Mouse (Mus musculus) right cerebral cortex, postnatal 36 days (tissue): Measurements from ENCODE around the gene Adra1d.
A peak's percentile ranks its signal among the peaks of the same experiment; 100 is the strongest.

Experiments used
- DNase-seq, 2 experiments: peaks; one replicate each; pipeline ENCODE4 v3.0.0; 2022; ENCODE audit warnings: low spot score in 2 of 2, mixed read lengths in 1 of 2

Gene Adra1d

DNA sequence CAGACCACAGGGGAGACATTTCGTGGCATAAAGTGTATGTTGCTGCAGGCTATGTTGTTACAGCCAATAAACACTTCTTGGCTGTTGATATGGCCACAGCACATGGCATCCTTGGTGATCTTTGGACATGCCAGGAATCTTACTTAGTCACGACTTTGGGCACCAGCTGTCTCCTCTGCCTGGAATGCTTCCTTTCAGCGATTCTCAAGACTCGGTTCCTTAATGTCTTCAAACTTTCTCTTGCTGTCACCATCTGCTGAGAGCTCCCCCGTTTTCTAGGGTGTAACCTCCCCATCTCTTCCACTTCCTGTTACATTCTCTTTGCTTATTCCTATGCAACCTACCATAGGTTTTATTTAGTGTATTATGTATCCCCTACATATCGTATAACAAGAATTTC lies 22.3 kb downstream of the Adra1d start:
- no peak for DNase-seq

DNA sequence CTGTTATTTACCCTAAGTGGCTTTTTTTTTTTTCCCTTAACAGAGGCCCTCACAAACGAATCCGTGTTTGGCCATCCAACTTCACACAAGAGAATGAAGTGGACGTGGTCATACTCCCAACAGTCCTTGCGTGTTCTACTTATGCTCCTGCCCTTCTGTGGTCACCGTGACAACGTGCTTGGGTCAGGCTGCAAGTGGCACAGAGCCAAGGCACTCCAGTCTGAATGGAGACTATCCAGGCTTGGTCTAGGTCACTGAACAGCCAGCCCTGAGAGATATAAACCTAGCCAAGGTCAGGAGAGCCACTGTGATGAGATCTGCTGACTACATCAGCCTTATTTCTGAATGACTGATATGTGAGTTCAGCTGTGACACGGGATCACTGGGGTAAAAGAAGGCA lies 23.7 kb downstream of the Adra1d start:
- no peak for DNase-seq

DNA sequence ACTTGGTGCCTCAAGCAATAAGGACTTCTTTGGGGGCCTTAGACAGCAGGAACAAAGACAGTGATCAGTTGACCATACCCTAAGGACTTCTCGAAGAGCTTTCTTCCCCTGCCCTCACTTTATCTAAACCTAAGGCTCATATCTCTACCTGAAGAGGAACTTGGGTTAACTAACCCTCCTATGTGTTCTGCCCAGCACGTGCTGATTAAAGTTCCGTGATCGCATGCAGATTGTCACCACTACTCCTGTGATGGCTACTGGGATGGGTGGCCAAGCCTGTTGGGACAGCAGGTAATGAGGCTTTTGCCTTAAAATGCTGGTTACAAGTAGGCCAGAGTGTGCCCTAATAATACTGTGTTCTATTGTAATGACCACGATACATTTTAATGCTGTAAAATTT lies 26.9 kb downstream of the Adra1d start:
- DNase-seq, result no peak

DNA sequence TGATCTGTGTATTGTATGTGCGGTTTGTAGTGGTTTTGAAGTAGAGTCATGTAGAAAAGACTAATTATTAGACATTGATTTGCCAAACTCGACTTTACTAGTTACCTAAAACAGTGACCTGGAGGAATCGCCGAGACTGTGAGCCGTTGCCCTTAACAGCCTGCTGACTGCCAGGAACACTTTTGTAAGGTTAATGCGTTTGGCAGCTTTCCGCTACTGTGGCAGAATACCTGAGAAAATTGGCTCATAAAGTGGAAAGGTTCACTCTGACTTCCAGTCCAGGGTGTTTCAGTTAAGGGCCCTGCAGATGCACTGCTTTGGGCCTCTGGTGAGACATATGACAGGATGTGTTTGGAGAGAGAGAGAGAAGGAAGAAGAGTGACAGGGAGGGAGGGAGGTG lies 30.8 kb downstream of the Adra1d start:
- no peak for DNase-seq

DNA sequence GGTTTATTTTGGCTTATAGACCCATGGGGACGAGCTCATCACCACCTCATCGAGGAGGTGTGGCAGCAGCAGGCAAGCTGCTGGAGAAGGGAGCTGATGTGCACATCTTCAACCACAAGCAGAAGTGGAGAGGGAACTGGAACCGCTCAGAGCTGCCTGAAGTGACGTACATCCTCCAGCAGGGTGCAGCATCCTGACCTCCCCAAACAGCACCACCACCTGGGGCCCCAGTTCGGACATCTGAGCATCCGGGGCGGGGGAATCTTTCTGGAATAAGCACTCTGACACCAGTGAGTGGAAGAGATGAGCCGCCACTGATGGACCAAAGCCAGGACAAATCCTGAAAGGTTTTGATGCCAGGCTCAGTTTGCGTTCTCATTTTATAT lies 31.5 kb downstream of the Adra1d start:
- DNase-seq, result no peak

DNA sequence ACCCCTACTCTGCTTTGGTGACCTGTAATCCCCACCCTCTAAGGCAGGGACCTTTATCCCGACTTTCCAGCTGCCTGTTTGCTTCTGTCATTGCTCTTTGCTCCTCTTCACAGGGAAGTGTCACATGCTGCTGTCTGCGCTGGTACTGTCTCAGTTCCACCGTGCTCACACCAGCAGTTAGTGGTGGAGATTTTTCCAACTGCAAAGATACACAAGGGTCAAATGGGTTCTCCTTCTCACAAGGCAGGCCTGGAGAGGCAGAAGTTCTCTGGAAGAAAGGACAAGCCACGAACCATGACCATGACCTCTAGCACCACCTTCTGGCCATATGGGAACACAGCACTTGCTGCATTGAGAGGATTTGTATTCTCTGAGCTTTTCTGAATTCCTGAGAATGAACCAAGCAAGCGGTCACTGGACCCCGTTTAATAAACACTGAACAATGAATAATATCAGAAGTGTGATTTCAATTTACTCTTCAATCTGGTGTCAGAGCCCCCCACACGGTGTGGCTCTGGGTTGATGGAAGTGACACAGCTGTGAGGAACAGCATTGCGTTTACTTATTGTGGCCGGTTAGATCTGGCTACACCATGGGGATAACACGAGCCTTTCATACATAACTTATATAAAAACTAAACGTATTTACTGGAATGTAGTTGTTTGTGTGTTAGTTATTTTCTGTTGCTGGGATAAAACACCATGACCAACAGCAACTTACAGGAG lies 32.0 kb downstream of the Adra1d start:
- no peak for DNase-seq

DNA sequence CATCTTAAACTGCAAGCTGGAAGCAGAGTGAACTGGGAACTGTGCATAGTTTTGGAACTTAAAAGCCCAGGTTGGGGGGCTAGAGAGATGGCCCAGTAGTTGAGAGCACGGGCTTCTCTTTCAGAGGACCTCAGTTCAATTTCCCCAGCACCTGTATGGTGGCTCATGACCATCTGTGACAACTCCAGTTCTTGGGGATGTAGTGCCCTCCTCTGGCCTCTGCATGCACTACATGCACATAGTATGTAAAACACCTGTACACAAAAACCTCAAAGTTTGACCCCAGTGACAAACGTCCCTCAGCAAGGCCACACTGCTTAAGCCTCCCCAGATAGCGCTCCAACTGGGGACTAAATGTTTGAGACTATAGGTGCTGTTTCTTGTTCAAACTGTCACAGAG lies 35.0 kb downstream of the Adra1d start:
- no peak for DNase-seq

DNA sequence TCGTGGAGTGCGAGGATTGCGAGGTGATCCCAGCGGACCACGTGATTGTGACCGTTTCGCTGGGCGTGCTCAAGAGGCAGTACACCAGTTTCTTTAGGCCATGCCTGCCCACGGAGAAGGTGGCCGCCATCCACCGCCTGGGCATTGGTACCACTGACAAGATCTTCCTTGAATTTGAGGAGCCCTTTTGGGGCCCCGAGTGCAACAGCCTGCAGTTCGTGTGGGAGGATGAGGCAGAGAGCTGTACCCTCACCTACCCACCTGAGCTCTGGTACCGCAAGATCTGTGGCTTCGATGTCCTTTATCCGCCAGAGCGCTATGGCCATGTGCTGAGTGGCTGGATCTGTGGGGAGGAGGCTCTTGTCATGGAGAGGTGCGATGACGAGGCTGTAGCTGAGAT lies 41.3 kb downstream of the Adra1d start:
- DNase-seq, result no peak

DNA sequence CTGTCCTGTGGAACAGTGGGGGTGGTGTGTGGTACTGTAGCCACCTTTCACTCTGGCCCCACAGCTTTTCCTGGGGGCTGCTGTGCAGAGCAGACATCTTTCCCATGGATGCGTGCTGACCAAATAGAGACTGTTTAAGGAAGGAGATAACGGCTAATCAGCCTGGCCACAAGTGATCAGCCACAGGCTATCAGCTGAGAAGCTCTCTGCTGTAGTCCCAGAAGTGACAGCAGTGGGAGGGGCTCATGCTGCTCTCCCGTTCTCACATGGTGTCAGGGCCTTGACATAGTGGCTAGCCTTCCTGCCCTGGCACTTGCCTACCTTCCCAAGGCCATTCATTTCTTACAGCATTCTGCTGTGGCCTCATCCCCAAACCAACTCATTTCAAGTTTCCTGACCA lies 43.3 kb downstream of the Adra1d start:
- DNase-seq, result no peak

DNA sequence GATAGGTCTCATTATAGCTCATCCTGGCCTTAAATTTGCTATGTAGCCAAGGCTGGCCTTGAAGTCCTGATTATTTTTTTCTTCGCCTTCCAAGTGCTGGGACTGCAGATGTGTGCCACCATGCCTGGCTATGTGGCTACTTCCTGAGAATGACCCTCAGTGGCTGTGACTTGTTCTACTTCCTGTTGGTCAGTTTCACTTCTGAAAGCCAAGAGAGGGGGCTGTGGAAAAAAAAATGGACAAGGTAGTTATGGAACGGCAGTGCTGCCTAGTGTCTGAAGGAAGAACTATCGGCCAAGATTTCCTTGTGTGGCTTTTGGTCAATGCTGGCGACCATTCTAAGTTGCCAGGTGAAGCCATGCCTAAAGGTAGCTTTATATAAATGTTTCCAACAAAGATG lies 44.5 kb downstream of the Adra1d start:
- no peak for DNase-seq

DNA sequence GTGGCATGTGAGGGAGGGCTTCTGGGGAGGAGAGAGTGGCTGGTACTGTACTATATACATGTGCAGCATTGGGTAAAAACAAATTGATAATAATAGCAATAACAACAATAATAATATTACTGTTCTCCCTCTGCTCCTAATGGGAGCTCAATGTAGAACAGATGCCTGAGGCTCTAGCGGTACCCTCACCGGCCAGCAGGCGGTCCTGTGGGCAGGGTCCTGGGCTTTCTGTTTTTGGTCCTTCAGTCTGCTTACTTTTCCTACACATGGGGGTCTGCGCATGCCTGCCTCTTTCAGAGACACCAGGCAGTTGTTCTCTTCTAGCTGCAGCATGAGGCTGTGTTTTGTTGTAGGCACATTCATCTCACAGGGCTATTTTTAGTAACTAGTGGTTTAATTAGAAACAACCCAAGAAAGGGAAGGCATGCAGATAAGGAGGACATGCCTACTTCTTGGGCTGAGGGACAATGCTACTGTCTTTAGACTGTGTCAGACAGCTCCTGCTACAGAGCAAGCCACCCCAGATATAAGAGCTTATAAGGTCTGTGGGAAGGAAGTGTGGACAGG lies 47.9 kb downstream of the Adra1d start:
- DNase-seq, result peak in 1 of 2 experiments; percentile 41

DNA sequence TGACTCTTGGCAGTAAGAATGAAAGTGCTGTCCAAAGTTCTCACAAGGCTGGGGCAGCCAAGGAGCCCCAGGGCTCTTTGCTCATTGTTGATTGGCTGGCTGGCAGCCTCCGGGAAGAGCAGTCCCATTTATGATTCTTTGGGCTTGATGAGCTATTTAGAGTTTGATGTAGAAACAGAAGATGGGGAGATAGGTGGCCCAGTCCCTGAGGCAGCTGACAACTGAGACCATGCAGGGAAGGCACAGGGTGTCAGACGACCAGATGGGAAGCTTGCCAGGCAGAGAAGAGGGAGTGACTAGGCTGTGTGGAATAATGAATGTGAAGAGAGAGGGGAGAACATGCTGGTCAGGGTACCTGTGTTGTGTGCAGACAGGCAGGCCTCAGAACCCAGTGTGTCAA lies 48.6 kb downstream of the Adra1d start:
- no peak for DNase-seq

DNA sequence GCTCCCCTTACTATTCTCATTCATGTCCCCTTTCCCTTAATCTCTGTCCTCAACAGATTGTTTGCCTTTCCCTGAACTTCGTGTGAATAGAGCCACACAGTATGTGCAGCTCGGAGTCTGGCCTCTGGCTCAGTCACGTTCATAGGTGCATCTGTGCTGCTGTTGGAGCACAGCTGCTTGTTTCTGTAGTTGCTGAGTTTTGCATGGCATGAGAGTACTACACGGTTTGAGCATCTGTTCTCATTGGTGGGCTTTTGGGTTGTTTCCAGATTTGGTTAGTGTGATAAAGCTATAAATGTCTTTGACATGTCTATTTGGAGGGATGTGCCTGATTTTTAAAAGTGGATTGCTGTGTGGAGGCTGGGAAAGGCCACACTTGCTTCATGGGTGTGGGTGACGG lies 51.6 kb downstream of the Adra1d start:
- no peak for DNase-seq

DNA sequence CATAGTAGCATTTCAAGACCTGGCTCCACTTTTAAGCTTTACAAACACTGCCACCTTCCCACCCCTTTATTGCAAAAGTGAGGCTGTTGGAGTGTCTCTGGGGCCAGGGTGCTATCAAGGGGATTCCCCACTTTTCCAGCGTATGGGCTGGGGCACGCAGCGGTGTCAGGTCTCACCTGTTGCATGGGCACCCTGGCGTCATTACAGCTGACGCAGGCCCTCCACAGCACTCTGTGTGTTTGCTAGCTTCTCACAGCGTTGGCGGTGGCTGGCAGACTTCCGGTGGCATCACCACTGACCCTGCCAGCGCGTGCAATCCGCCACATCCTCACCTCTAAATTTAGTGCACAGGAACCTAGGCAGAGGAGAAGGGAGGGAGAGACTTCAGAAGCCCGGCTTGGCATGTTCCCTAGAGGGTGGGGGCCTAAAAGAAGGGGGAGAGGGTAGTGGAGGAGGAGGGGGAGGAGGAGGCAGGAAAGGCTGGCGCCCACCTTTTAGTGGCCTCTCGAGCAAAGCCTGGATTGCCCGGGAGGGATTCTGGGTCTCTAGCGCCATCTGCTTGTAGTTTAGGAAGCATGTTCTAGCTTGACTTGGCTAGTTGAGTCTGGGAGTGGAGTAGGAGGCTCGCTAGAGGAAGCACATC lies 52.3 kb downstream of the Adra1d start:
- DNase-seq, result peak in 1 of 2 experiments; percentile 62

DNA sequence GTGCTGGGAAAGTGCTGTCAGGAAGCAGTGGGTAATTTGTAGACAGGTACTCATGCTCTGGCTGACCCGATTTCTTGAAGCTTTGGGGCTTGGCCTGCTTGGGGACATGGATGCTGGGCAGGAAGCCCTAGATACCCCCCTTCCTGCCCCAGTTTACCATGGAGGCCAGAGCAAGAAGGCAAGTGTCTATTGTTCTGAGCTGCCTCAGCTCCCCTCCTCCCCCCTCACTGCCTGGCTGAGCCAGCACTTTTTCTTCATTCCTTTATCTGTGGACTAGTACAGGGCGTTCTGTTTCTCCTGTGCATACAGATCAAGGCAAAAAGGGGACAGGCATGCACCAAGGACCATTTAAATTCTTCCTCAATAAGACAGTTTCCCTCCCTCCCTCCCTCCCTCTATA lies 53.6 kb downstream of the Adra1d start:
- peak; percentile 57 to 69 for DNase-seq

DNA sequence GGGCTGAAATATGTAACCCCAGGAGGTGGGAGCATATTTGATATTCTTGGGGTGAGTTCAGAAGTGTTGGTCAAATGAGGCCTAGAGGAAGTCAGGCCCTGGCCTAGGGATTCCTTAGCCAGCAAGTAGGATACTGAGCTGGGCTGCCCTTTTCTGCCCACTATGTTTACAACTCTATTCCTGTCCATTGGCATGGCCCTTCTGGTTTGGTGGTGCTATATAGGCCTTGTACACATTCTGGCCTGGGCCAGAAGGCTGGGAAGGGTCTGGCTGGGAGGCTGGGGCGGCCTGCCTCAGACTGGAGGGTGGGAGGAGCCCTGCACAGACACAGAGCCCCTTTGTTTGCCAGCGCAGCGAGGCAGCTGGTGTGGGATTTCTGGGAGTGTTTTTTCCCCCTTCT lies 55.7 kb downstream of the Adra1d start:
- no peak for DNase-seq

DNA sequence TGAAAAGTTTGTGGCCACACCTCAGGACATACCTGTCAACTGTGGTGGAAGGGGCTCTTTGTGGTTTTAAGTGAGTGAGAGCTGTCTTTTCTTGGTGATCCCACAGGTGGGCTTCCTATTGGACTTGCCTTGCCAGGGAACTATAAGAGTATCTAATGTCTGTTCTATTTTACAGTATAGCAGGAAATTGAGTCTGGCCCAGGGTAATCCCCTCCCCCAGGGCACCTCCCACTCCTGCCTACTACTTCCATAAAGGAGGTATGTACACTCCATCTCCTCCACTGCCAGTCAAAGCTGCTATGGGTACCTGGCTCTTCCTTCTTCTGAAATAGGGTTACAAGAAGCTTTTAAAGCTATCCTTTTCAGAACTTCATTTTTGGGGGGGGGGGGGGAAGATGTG lies 56.7 kb downstream of the Adra1d start:
- no peak for DNase-seq

DNA sequence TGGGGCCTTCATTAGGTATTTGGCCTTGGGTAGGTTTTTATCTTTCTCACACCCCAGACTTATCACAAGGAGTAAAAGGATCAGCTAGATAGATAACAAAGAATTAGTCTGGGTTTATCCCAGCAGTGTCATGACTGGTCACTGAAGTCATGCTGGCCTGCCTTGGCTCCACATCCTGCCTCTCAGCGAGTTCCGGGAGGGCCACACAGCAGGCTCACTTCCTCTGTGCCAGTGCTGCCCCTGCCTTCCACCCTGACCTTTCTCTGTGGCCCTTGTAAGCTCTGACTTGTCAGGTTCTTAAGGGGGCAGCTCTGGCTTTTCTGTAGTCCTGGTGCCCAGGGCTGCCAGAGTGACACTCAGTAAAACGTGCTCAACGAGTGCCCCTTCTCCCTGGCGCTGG lies 59.5 kb downstream of the Adra1d start:
- no peak for DNase-seq

DNA sequence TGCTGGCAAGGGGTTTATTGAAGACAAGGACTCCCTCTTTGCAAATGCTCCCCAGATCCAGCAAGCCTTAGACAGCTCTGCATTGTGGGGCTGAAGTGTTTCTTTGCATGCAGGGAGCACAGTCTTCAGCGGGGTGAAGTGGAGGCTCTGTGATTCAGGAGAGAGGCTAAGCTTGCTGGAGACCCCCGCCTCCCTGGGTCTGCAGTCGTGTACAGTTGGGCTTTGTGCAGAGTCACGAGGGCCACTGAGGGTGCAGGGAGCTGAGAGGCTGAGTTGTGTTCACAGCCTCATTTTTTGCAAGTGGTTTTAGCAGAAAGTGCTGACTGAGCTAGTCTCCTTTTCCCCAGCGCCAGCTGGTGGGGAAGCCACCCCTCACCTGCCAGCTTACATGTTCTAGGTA lies 60.2 kb downstream of the Adra1d start:
- DNase-seq, result no peak

DNA sequence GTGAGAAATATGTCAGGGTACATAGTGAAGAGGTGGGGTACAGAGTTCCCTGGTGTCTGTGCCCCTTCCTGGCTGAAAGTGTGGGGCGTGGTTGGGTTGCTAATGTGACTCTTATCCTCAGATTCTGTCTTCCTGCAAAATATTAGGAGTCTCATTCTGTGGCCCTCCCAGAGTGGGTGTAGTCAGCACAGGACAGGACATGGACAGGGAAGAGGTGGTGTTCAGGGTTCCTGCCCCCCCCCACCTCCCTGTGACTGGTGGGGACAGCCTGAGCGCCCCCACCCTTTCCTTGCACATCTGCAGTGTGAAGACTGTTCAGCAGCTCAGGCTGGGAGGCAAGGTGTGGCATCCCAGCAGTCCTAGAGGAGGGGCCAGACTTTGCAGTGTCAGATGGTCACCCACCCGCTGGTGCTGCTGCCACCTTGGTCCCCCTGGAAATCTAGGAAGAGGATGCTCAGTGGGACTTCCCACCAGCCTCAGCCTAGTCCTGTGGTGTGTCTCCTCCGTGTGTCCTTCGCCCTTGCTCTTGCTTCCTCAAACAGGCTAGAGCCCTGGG lies 62.7 kb downstream of the Adra1d start:
- no peak for DNase-seq

DNA sequence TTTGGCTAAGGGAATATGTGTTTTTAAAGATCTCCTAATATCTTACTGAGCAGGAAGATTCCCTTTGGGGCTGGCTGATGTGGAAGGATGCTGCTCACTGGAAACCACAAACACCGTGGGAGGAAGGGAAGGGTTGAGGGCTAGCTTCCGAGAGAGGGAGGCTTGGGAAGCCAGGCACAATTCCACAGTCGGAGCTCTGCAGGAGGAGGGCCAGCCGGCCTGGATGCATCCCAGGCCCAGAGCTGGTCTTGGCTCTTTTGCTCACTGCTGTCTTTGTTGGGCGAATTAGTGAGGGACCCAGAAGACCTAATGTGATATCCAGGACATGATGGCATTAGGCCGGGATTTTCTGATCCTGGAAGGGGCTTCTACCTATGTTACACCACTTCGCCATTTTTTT lies 63.9 kb downstream of the Adra1d start:
- DNase-seq, result peak in 1 of 2 experiments; percentile 30

DNA sequence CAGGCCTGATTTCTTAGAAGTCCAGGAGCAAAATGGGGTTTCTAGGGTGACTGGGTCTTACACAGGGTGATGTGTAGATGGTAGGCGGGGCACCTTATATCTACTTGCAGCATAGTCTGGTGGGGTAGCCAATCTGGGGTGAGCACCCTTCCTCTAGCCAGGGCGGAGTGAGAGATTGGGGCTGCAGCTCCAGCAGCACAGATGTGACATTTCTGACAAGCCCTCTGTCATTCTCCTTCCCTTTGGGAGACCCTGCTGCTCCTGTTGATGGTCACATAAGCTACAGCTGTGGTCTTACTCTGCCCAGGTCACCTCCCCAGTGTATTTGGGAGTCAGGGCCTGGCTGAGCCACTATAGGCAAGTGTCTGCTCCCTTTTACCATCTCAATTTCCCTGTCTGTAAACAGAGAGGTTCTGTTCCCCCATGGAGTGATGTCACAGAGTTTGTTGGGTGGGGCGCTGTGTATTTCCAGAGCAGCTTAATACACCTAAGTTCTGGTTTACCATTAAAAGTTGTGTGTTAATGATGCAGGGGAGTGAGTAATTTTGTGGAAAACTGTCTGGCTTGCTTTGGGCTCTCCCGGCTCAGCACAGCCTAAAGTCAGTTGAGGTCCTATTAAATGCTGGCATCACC lies 64.7 kb downstream of the Adra1d start:
- no peak for DNase-seq
